Mouse (Mus musculus) embryonic fibroblast, embryonic 13.5 days (primary cell): Measurements from ENCODE around the gene Zbtb2.

Source experiments
- CTCF ChIP-seq: IDR thresholded peaks from 2 replicates; pipeline ENCODE4 v1.5.1; 2011; ENCODE audit warnings: mild to moderate bottlenecking, control low read depth, low read length, moderate library complexity, borderline replicate concordance; ENCODE audit not compliant: insufficient read depth
- POLR2A ChIP-seq: IDR thresholded peaks from 2 replicates; pipeline ENCODE4 v1.6.1; 2011; ENCODE audit warnings: low read depth, mild to moderate bottlenecking, control low read depth, low read length, moderate library complexity

DNA sequence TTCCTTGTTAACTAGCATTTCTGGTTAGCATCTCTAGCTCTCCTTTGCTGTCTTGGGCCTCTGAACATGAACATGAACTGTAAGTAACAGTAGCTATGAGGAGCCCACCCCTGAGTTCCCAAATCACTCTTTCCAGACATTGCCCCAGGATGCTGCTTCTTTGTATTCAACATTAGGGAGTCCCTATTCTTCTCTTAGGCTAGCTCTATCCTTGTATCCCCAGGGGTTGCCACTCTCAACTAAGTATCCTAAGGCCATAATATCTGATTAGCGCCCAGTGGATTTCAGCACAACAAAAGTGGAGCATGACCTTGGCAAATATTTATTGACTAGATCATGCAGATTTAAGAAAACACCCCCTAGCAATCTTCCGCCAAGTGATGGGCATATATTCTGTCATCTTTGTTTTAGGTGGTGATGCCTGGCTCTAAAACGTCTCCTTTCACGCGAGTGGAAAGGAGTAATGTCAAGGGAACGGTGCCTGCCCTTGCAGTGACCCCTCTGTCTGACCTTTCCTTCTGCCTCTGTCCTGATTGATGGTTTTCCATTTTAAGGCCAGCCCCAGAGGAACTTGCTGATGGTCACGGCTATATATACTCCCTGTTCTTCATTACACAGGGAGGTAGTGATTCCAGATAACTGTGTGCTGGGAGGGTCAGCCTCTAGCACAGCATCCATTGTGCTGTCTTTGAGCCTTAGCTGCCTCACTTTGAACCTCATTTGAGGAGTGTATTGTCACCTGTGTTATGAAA lies 55.5 kb downstream of the Zbtb2 start:
- TF ChIP-seq CTCF (no peak), POLR2A (no peak)
